Mouse (Mus musculus): ENCODE results near the gene Zmiz1.

The Zmiz1 gene

DNA sequence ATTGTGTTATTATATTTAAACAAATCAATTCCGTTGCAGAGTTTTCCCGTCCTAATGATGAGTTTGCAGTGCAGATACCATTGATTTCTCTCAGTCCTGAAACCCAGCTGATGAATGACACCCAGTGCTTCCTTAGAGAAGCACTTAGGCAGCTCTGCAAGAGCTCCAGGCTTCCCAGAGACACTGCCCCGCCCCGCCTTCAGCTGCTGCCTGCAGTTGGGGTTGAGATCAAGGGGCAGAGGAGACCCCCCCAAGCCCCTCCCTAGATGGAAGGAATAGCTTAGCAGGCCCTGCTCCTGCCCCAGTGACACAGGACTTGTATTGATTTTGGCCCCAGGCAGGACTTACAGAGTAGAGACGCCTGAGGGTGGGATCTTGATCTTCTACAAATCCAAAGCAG lies 53.0 kb downstream of the Zmiz1 start:
- DNase-seq (ENCODE audit: low read depth, low spot score) = no peak

- no peak for DNase-seq (ENCODE audit: low read depth, low spot score)
Observed at GRCm38 (mm10) chr14:25512803-25513202, 53.8 kb downstream of the Zmiz1 start.

DNA sequence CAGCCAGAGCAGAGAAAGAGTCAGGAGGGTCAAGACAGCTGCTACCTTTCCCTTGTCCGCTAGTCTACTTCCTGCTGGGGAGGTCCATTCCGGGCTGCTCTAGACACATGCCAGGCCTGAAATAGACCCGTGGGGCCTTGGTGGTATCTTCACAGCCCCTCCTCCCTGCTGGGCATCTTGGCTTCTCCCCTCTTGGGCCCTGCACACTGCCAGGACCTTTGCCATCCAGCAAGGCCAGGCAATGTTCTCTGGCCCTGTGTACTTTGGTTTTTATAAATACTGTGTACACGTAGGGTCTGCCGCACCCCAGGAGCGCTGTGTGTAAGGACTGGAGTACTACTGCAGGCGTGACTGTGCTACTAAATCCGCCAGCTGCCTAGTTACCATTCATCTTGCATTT lies 54.5 kb downstream of the Zmiz1 start:
- no peak for DNase-seq (ENCODE audit: low read depth, low spot score)

- DNase-seq (ENCODE audit: low read depth, low spot score) = no peak
Observed at GRCm38 (mm10) chr14:25514943-25515512, 56.0 kb downstream of the Zmiz1 start.

GRCm38 (mm10) chr14:25515924-25516323 lies 56.9 kb downstream of the Zmiz1 start:
- DNase-seq (ENCODE audit: low read depth, low spot score) = no peak

GRCm38 (mm10) chr14:25516640-25517591 lies 57.9 kb downstream of the Zmiz1 start:
- no peak for DNase-seq (ENCODE audit: low read depth, low spot score)

DNA sequence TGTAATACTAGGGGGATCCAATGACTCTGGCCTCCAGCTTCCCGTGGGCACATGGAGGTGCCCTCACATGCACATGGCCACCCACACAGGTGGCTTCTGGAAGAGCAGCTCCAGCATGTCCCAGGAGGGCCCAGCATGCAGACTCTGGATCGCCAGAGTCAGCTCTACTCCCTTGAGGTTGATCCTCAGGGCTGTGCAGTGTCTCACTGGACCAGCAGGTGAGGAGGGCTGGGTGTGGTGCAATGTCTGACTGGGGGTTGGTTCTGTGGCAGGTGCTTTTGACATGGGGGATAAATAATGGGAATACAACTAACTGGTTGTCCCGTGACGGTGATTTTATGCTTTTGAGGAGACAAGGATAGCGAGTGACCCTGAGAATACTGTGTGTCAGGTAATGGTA lies 59.7 kb downstream of the Zmiz1 start:
- DNase-seq (ENCODE audit: low read depth, low spot score) = no peak

DNA sequence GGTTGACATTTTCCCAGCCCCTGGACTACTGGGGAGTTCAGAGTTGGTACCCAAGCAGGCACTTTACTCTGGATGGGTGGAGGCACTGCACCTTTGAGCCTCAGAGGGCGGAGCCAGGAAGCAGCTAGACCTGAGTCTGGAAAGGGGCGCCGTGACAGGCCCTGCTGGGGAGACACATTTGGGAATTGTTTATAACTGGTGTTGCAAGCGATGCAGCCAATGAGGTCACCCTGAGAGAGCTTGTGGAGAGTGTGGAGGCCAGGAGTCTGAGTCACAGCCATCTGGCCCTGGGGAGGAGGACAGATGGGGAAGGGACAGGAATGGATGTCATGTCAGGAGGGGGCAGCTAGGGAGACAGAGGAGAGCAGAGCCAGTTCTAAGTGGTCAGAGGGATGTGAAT lies 60.7 kb downstream of the Zmiz1 start:
- no peak for DNase-seq (ENCODE audit: low read depth, low spot score)

DNA sequence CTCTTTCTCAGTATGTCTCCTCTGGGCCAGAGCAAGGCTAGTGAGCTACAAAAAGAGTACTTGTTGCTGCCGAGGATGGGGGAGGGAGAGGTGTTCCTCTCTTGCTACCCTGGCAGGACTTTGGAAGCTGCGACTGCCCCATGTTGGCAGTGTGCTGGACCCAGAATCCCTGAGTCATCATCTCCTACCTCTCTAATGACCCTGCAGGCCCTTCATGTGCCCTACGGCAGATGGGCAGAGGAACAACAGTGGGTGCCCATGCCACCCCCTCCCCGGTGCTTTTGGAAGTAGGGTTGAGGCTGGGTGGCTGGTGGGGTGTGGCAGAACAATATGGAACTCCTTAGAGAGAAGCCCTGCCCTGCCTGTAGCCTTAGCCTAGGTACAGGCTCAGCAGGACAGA lies 61.6 kb downstream of the Zmiz1 start:
- DNase-seq (ENCODE audit: low read depth, low spot score) = no peak

DNA sequence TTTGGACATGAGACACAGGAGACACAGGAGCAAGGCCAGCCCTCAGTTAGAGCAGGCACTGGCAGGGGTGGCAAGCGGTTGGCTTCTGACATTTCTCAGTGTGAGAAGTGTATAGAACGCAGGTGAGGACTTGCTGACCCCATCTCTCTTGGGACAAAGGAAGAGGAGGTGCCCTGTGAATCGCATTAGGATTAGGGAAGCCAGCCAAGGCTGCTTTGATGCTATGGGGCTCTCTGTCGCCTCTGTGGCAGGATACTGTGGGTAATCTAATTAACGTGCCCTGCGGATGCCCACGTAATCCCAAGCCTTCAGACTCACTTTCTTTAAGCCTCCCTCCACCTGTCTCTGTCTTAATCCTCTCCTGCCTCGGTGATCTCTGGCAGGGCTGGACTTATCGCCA lies 62.0 kb downstream of the Zmiz1 start:
- no peak for DNase-seq (ENCODE audit: low read depth, low spot score)

DNA sequence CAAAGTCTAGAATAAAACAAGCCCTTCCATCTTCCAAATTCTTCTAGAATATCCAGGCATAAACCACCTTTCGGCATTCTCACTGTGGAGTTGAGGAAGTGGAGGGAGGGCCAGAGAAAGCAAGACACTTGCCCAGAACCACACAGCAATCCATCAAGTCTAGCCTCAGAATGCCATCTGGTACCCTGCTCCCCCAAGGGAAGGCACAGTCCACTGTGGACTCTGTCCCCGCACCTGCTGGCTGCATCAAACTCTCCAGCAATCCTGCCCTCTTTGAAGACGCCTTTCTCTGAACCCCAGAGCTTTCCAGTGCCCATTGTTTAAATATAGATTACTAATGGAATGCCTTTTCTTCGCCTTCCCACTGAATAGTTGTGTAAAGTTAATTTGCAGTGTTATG lies 62.5 kb downstream of the Zmiz1 start:
- no peak for DNase-seq (ENCODE audit: low read depth, low spot score)

DNA sequence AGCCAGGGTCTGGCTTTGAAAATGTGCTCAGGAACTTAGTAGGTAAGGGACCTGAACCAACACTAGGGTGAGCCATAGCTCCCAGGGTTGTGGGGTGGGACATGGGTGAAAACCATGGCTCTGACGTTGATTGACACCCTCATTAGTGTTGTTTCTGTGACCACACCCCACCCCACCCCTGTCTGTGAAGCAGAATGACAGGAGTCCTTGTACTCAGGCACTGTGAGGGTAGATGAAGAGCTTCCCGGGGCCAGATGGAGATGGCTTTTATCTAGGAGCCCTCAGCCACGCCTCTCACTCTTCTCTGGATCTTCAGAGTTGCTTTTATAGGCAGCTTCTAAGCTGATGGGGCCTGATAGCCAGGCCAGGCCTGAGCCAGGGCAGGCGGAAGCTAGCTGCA lies 63.4 kb downstream of the Zmiz1 start:
- DNase-seq (ENCODE audit: low read depth, low spot score) = peak; percentile 24

GRCm38 (mm10) chr14:25523230-25524110 lies 64.5 kb downstream of the Zmiz1 start:
- DNase-seq (ENCODE audit: low read depth, low spot score) = no peak

DNA sequence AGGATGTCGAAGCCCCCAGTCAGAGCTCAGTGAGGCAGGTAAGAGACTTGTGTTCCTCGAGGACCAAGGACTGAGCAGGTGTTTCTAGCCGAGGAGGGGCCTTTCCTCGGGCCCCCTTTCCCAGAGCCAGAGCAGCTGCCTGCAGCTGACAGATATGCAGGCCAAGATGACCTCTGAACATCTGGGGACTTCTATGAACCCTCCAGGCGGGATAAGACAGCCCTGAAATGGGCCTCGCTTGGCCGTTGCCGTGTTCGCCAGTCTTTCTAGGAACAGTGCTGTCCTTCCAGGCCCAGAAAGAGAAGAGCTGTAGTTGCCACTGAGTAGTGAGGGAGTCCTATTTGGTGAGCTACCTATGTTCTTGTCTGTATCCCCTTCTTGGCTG lies 65.1 kb downstream of the Zmiz1 start:
- no peak for DNase-seq (ENCODE audit: low read depth, low spot score)

- no peak for DNase-seq (ENCODE audit: low read depth, low spot score)
Observed at GRCm38 (mm10) chr14:25524884-25525283, 65.9 kb downstream of the Zmiz1 start.

DNA sequence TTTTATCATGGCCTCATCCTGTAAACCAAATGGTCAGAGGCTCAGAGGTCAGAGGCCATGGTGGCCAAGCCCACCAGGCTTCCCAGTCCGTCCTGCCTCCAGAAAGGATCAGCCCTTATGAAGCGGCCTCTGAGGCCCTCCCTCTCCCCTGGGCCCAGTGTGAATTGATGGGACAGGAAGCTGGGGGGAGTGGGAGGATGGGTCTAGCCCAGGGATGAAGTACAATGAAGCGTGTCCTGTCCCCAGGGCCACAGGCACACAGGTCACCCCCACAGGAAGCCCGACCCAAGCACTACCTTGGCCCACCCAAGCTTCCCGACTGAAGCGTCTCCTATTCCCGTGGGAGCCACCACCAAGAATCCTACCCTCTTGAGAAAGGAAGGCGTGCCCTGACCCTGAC lies 66.7 kb downstream of the Zmiz1 start:
- DNase-seq (ENCODE audit: low read depth, low spot score) = no peak

DNA sequence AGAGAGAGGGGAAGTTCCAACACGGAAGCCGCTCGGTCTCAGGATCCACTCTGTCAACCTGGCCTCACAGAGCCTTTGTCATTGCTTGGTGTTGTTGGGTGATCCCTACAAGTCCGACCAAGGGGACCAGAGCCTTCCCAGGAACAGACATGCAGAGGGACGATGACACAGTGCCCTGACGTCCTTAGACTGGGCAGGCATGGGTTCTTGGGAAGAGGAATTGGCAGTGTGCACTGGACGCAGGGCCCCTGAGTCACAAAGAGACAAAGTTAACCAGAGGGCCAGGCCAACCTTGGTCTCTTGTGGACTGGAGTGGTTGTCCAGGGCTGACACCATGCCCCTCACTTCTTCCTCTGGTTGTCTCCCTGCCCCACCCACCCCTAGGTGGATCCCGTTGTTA lies 67.9 kb downstream of the Zmiz1 start:
- DNase-seq (ENCODE audit: low read depth, low spot score) = no peak

- DNase-seq (ENCODE audit: low read depth, low spot score) = no peak
Observed at GRCm38 (mm10) chr14:25527321-25527720, 68.3 kb downstream of the Zmiz1 start.

DNA sequence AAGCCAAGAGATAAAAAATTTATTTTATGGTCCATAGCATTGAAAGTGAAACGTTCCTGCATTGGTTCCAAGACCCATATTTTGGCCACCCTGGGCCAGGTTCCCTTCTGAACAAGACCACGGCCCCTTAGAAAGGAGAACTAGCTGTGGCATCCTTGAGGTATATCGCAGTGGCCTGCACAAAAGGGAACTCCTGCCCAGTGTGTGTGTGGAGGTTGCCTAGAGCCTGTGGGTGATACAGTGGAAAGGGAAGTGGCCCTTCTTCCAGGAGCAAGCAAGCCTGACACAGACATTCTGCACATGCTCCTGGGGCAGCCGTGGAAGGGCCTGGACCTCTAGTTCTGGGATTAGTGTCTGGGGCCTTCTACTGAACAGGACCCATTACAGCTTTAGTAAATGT lies 71.4 kb downstream of the Zmiz1 start:
- DNase-seq (ENCODE audit: low read depth, low spot score) = no peak

DNA sequence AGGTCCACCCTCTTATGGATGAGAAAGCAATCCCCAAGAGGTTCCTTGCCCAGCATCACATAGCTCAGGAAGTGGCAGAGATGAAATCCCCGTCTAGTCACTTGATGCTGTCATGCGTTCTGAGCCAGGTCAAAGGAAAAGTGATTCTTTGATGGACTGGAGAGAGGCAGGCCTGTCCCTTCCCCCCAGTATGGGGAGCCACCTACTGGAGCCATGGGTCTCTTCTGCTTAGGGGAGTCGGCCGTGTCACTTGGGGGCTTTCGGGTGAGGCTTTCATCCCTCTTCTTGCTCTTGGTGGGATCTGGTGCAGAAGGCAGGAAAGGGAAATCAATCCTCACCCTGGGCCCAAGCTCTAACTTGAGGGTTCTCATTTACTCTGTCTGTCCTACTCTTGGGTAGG lies 71.8 kb downstream of the Zmiz1 start:
- DNase-seq (ENCODE audit: low read depth, low spot score) = no peak

- no peak for DNase-seq (ENCODE audit: low read depth, low spot score)
Observed at GRCm38 (mm10) chr14:25533010-25533409, 74.0 kb downstream of the Zmiz1 start.

DNA sequence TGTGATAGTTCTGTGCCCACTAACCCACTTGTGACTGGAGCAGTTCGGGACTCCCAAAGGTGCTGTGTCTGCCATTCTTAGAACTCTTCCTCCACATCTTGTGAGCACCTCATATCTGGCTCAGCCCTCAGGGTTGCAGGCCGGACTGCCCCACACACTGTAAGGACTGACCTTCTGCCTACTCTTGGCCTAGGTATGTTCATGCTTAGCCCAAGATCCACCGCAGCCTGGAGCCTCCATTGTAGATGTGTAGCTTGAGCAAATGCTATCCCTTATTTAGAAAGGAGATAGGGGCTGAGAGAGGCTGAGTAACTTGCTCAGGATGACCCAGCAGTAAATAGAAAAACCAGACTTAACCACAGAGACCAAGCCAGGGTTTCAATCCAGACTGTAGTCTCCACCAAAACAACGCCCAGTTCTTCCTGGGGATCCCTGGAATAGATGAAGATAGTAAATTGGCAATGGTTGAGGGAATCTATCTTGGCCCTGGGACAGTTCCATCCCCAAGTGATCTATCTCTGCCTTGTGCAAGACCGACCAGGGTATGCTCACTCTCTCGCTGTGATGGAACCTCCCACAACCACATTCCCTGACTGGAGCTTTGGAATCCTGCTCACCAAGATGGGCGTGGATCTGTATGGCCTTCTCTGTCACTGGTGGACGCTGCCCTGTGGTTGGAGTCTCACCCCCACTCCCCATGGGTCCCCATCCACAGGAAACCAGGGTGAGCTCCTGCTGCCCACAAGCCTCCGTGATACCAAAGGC lies 74.8 kb downstream of the Zmiz1 start:
- no peak for DNase-seq (ENCODE audit: low read depth, low spot score)
